Mouse (Mus musculus): ENCODE results near the gene Map4k3.
A peak's percentile ranks its signal among the peaks of the same experiment; 100 is the strongest.

Gene Map4k3

GRCm38 (mm10) chr17:80683041-80683440, 45.2 kb downstream of the Map4k3 start:
- no peak for DNase-seq (ENCODE audit: low spot score)

- no peak for DNase-seq (ENCODE audit: low spot score)
These were observed 50.1 kb downstream of the Map4k3 start for GRCm38 (mm10) chr17:80678190-80678589.

GRCm38 (mm10) chr17:80676859-80677535, 51.3 kb downstream of the Map4k3 start:
- no peak for DNase-seq (ENCODE audit: low spot score)

GRCm38 (mm10) chr17:80676211-80676610, 52.1 kb downstream of the Map4k3 start:
- no peak for DNase-seq (ENCODE audit: low spot score)

- DNase-seq (ENCODE audit: low spot score): no peak
These were observed 57.9 kb downstream of the Map4k3 start for GRCm38 (mm10) chr17:80670395-80670794.

GRCm38 (mm10) chr17:80663623-80664022, 64.7 kb downstream of the Map4k3 start:
- DNase-seq (ENCODE audit: low spot score): no peak

- no peak for DNase-seq (ENCODE audit: low spot score)
These were observed 65.3 kb downstream of the Map4k3 start for GRCm38 (mm10) chr17:80662836-80663620.

GRCm38 (mm10) chr17:80661896-80662295, 66.4 kb downstream of the Map4k3 start:
- no peak for DNase-seq (ENCODE audit: low spot score)

GRCm38 (mm10) chr17:80660707-80661380, 67.4 kb downstream of the Map4k3 start:
- DNase-seq (ENCODE audit: low spot score): no peak

- no peak for DNase-seq (ENCODE audit: low spot score)
These were observed 68.1 kb downstream of the Map4k3 start for GRCm38 (mm10) chr17:80660234-80660633.

GRCm38 (mm10) chr17:80659821-80660220, 68.5 kb downstream of the Map4k3 start:
- DNase-seq (ENCODE audit: low spot score): no peak

- DNase-seq (ENCODE audit: low spot score): no peak
These were observed 74.0 kb downstream of the Map4k3 start for GRCm38 (mm10) chr17:80654323-80654722.

- DNase-seq (ENCODE audit: low spot score): no peak
These were observed 75.5 kb downstream of the Map4k3 start for GRCm38 (mm10) chr17:80652740-80653139.

- no peak for DNase-seq (ENCODE audit: low spot score)
These were observed 81.4 kb downstream of the Map4k3 start for GRCm38 (mm10) chr17:80646843-80647242.

- DNase-seq (ENCODE audit: low spot score): peak; percentile 64
These were observed 82.2 kb downstream of the Map4k3 start for GRCm38 (mm10) chr17:80646131-80646530.

GRCm38 (mm10) chr17:80645694-80646034, 82.6 kb downstream of the Map4k3 start:
- no peak for DNase-seq (ENCODE audit: low spot score)

GRCm38 (mm10) chr17:80644983-80645693, 83.1 kb downstream of the Map4k3 start:
- DNase-seq (ENCODE audit: low spot score): no peak

- no peak for DNase-seq (ENCODE audit: low spot score)
These were observed 83.7 kb downstream of the Map4k3 start for GRCm38 (mm10) chr17:80644567-80644966.

GRCm38 (mm10) chr17:80638121-80638520, 90.2 kb downstream of the Map4k3 start:
- DNase-seq (ENCODE audit: low spot score): no peak

GRCm38 (mm10) chr17:80635794-80636193, 92.5 kb downstream of the Map4k3 start:
- DNase-seq (ENCODE audit: low spot score): no peak

- no peak for DNase-seq (ENCODE audit: low spot score)
These were observed 95.4 kb downstream of the Map4k3 start for GRCm38 (mm10) chr17:80632846-80633245.

GRCm38 (mm10) chr17:80632354-80632753, 95.9 kb downstream of the Map4k3 start:
- no peak for DNase-seq (ENCODE audit: low spot score)

Data from ovary, adult 18-20 months (tissue).